ENCODE assay signal across 14 mouse cellular contexts in genomic region chr5:122164011-122164410, GRCm38 (mm10). TPM values are rescaled to one million over a fixed set of nuclear protein-coding genes. Genes with fewer than 3 reads are reported as not detected.
DNase-seq lines count a peak whose midpoint lies in the region; ATAC-seq and TF ChIP-seq lines count a peak whose summit lies in the region.
"Had no signal": no experiment of that assay in that cellular context is flagged by ENCODE, and none has a peak within 500 bp of the region (broad histone marks: within the 10 kb centered on the region; RNA-seq: fewer than 3 reads in every experiment).

No protein-coding gene starts in this region.

- ATAC-seq in heart, embryonic 16.5 days (replicated peaks; ENCODE audit: extremely low read depth, insufficient read depth, low FRiP score): no peak
- no peak for ATAC-seq in neural tube, embryonic 13.5 days (ENCODE audit: low read depth)
- no peak for ATAC-seq in neural tube, embryonic 14.5 days (ENCODE audit: low read depth)

- peaks cover 13% of the 10 kb centered on the region for H3K36me3 ChIP-seq in heart, embryonic 16.5 days (ENCODE audit: control insufficient read depth, insufficient read depth)
- peaks cover 60% of the 10 kb centered on the region for H3K36me3 ChIP-seq in neural tube, embryonic 13.5 days
- H3K36me3 ChIP-seq in neural tube, embryonic 14.5 days (ENCODE audit: control insufficient read depth, insufficient read depth, low read length): peaks cover 18% of the 10 kb centered on the region; the same call in 1 of the 2 replicates

- peak in 1 of 2 experiments; percentile 32 for DNase-seq in cerebellum, adult 2 months
- DNase-seq in cerebellum, postnatal 14 days: no peak
- DNase-seq in heart, postnatal 14 days: no peak
- no peak for DNase-seq in neural tube, embryonic 10.5 days (ENCODE audit: extremely low spot score, low spot score)
- DNase-seq in right cerebral cortex, adult 2 months (ENCODE audit: low spot score in 2 of 2): no peak
- DNase-seq: adrenal gland, adult 2 months; cerebellum, adult 11 months; gastrocnemius, postnatal 25 days; thymus, postnatal 4 days had no signal

- no peaks in the 10 kb centered on the region for H3K9me3 ChIP-seq in heart, embryonic 16.5 days (replicated peaks; ENCODE audit: control insufficient read depth, low read length)
- no peaks in the 10 kb centered on the region for H3K9me3 ChIP-seq in neural tube, embryonic 13.5 days
- no peaks in the 10 kb centered on the region for H3K9me3 ChIP-seq in neural tube, embryonic 14.5 days (ENCODE audit: control insufficient read depth, low read length)
- H3K9me3 ChIP-seq: liver, embryonic 15.5 days had no signal

- H3K27ac ChIP-seq in cerebellum, adult 2 months (ENCODE audit: insufficient read depth, low read length): peak overlapping the region; percentile 44
- no peak overlapping the region for H3K27ac ChIP-seq in heart, embryonic 16.5 days (ENCODE audit: low read length)
- no peak overlapping the region; the same call in 1 of the 2 replicates for H3K27ac ChIP-seq in neural tube, embryonic 13.5 days (replicated peaks)
- H3K27ac ChIP-seq in neural tube, embryonic 14.5 days (ENCODE audit: low read depth, low read length): 0 out of 2 replicates have a peak overlapping the region, but pooled peaks have one; percentile 7
- H3K27ac ChIP-seq: liver, embryonic 15.5 days had no signal

- TF ChIP-seq CTCF in cerebellum, adult 2 months (IDR thresholded peaks at IDR 0.05; ENCODE audit: borderline replicate concordance, insufficient read depth, low read depth, low read length): no peak

- no peak overlapping the region for H3K4me2 ChIP-seq in heart, embryonic 16.5 days (ENCODE audit: low read depth, low read length)
- H3K4me2 ChIP-seq in neural tube, embryonic 13.5 days: peak overlapping the region; percentile 6; the same call in 1 of the 2 replicates
- no peak overlapping the region; the same call in 1 of the 2 replicates for H3K4me2 ChIP-seq in neural tube, embryonic 14.5 days (ENCODE audit: low read depth, low read length)
- H3K4me2 ChIP-seq: liver, embryonic 15.5 days had no signal

- intact Hi-C loops in heart, postnatal 14 days (cut with DNase I): no loop called here

- TF ChIP-seq POLR2A in cerebellum, adult 2 months (IDR thresholded peaks at IDR 0.05; ENCODE audit: borderline replicate concordance, insufficient read depth, low read length): no peak

- peak overlapping the region; percentile 24 for H3K4me3 ChIP-seq in cerebellum, adult 2 months (replicated peaks; ENCODE audit: insufficient read depth, low read depth, low read length)
- no peak overlapping the region for H3K4me3 ChIP-seq in heart, embryonic 16.5 days (ENCODE audit: low read length)
- no peak overlapping the region for H3K4me3 ChIP-seq in neural tube, embryonic 13.5 days
- no peak overlapping the region for H3K4me3 ChIP-seq in neural tube, embryonic 14.5 days (ENCODE audit: low read depth, low read length)
- H3K4me3 ChIP-seq: liver, embryonic 15.5 days had no signal

- peak overlapping the region; percentile 21; the same call in 1 of the 2 replicates for H3K9ac ChIP-seq in heart, embryonic 16.5 days (ENCODE audit: low read length)
- H3K9ac ChIP-seq in neural tube, embryonic 13.5 days: 0 out of 2 replicates have a peak overlapping the region, but pooled peaks have one; percentile 34
- H3K9ac ChIP-seq in neural tube, embryonic 14.5 days (replicated peaks; ENCODE audit: low read depth, low read length): no peak overlapping the region; the same call in 1 of the 2 replicates
- H3K9ac ChIP-seq: liver, embryonic 15.5 days had no signal

- no peaks in the 10 kb centered on the region for H3K27me3 ChIP-seq in cerebellum, adult 2 months (ENCODE audit: control insufficient read depth, insufficient read depth, low read length)
- no peaks in the 10 kb centered on the region for H3K27me3 ChIP-seq in heart, embryonic 16.5 days (ENCODE audit: control insufficient read depth, insufficient read depth, low read length)
- H3K27me3 ChIP-seq in neural tube, embryonic 13.5 days: no peaks in the 10 kb centered on the region
- no peaks in the 10 kb centered on the region for H3K27me3 ChIP-seq in neural tube, embryonic 14.5 days (ENCODE audit: control insufficient read depth, insufficient read depth, low read length)
- H3K27me3 ChIP-seq: liver, embryonic 15.5 days had no signal

- peaks cover 56% of the 10 kb centered on the region for H3K4me1 ChIP-seq in cerebellum, adult 2 months (ENCODE audit: control insufficient read depth, insufficient read depth, low read length)
- peaks cover 89% of the 10 kb centered on the region for H3K4me1 ChIP-seq in heart, embryonic 16.5 days (ENCODE audit: control insufficient read depth, insufficient read depth, low read length)
- H3K4me1 ChIP-seq in neural tube, embryonic 13.5 days (replicated peaks): peaks cover 85% of the 10 kb centered on the region
- peaks cover 66% of the 10 kb centered on the region for H3K4me1 ChIP-seq in neural tube, embryonic 14.5 days (ENCODE audit: control insufficient read depth, insufficient read depth, low read length)

- WGBS in cerebellum, adult 2 months: 7% methylated on average over 3 of the region's 3 CpGs
- WGBS in heart, embryonic 16.5 days: 65% methylated on average over 3 of the region's 3 CpGs
- 69% methylated on average over 3 of the region's 3 CpGs for WGBS in neural tube, embryonic 13.5 days
- 73% methylated on average over 3 of the region's 3 CpGs for WGBS in neural tube, embryonic 14.5 days

RNA-seq across cellular contexts. Expression of gene Ppp1cc, which starts 5.9 kb away (rescaled TPM):
- polyA plus RNA-seq in cerebellum, adult 2 months (2012; rRNA removed): 410 and 458 TPM in 2 replicates
- 237 and 248 TPM in 2 replicates for polyA plus RNA-seq in heart, embryonic 16.5 days (2015; fragmentation: Nextera tagmentation; extraction: Ambion mirVana)
- 100 to 1,000 TPM; 121 to 152 TPM for total RNA-seq in heart, postnatal 14 days (2021)
- polyA plus RNA-seq in neural tube, embryonic 13.5 days (2015; fragmentation: Nextera tagmentation; extraction: Ambion mirVana): 209 and 226 TPM in 2 replicates
- 198 and 202 TPM in 2 replicates for polyA plus RNA-seq in neural tube, embryonic 14.5 days (2014; fragmentation: Nextera tagmentation; extraction: Ambion mirVana)

RNA-seq across cellular contexts. Expression of gene Ccdc63, which starts 23.4 kb away (rescaled TPM):
- 9.3 and 11.9 TPM in 2 replicates for polyA plus RNA-seq in cerebellum, adult 2 months (2012; rRNA removed)
- polyA plus RNA-seq in heart, embryonic 16.5 days (2015; fragmentation: Nextera tagmentation; extraction: Ambion mirVana): 0.12 and 0.56 TPM in 2 replicates
- total RNA-seq in heart, postnatal 14 days (2021): not detected
- 0.46 and 0.69 TPM in 2 replicates for polyA plus RNA-seq in neural tube, embryonic 13.5 days (2015; fragmentation: Nextera tagmentation; extraction: Ambion mirVana)
- 0.13 TPM in 1 of 2 replicates, not detected in the other for polyA plus RNA-seq in neural tube, embryonic 14.5 days (2014; fragmentation: Nextera tagmentation; extraction: Ambion mirVana)
- total RNA-seq: adrenal gland, adult 2 months; gastrocnemius, postnatal 25 days had no signal
- polyA plus RNA-seq: adrenal gland, adult 2 months; intestine, embryonic 14.5 days had no signal

RNA-seq across cellular contexts. Expression of gene Hvcn1, which starts 42.6 kb away (rescaled TPM):
- polyA plus RNA-seq in cerebellum, adult 2 months (2012; rRNA removed): 1.00 and 1.3 TPM in 2 replicates
- polyA plus RNA-seq in heart, embryonic 16.5 days (2015; fragmentation: Nextera tagmentation; extraction: Ambion mirVana): 3.8 and 5.7 TPM in 2 replicates
- 1 to 10 TPM; 1.4 TPM for total RNA-seq in heart, postnatal 14 days (2021)
- 2.1 and 2.2 TPM in 2 replicates for polyA plus RNA-seq in neural tube, embryonic 13.5 days (2015; fragmentation: Nextera tagmentation; extraction: Ambion mirVana)
- 0.72 and 0.84 TPM in 2 replicates for polyA plus RNA-seq in neural tube, embryonic 14.5 days (2014; fragmentation: Nextera tagmentation; extraction: Ambion mirVana)

Comparison
In these comparisons a context has a peak if more than half of its experiments do, and no peak if none do; other contexts are left out.
1. H3K27ac ChIP-seq: peak in cerebellum, adult 2 months (single experiment) and neural tube, embryonic 14.5 days (single experiment); none in heart, embryonic 16.5 days (single experiment) and neural tube, embryonic 13.5 days (single experiment).